Mouse (Mus musculus) heart, postnatal 25 days (tissue): ENCODE measurements around the gene Tmem236. TPM values are rescaled to one million over a fixed set of nuclear protein-coding genes. Genes with fewer than 3 reads are reported as not detected.
"Not testable (repeated sequence)": the region's sequence is repeated elsewhere in the genome, so short reads cannot be mapped to it uniquely, and the experiment has no call there.

Experiments used
- DNase-seq: peaks from one replicate; pipeline ENCODE4 v3.0.0; 2022; ENCODE audit warnings: low spot score
- intact Hi-C: fragments of 180-260 bp; cut with DNase I; formaldehyde crosslinking; loops from one replicate; pipeline ENCODE4 v1.15.1; 2025
- total RNA-seq, 2 experiments: library from RNA; stranded (reverse); gene quantifications; 2 replicates each; pipeline ENCODE4 v1.2.3; 2021

The Tmem236 gene
- total RNA-seq, 2 experiments from 2014 or later, result not detected

DNA sequence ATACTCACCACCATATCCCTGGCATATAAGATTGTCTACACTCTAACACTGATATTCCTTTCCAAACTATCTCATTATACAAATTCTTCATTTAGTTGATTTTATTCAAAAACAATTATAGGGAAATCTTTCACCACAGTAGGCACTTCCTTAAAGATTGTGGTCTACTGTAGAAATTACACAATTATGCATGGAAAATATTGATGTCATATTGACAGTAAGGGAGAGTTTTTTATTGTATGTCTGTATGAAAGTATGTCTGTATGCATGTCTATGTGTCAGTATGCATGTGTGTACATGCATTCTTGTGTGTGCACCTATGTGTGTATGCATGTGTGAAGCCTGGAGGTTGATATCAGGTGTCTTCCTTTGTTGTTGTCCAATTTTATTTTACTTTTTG lies 10.1 kb downstream of the Tmem236 start:
- DNase-seq, result no peak
- intact Hi-C loops, result no loop called here

DNA sequence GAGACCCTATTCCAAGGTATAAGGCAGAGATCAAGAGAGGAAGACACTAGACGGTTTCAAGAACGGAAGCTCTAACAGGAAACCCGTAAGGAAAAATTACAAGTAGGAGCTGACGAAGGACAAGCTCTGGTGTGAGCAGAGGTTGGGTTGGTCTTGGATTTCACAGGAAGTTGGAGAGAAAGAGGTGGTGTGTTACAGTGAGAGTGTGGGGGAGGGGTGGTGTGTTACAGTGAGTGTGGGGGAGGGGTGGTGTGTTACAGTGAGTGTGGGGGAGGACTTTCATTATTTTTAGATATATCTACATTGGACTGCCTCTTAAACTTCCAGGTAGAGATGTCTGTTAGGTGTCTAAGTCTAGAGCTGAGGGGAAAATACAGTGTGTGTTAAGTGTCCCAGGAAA lies 16.4 kb downstream of the Tmem236 start:
- no peak for DNase-seq
- intact Hi-C loops, result no loop called here

DNA sequence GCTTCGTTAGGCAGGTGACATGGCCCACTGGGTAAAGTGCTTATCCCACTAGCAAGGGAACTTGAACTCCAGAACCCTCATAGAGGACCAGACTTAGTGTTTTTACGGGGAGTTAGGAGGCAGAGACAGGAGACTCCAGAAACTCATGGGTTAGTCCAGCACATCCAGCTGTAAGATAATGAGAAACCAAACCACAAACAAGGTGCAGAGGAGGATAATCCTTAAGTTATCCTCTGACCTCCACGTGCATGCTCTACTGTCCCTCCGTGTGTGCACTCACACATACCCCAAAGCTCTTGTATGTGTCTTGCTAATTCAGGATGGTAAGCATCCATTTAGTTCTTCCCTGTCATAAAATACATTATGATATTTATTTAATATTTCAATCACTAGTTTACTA lies 17.3 kb downstream of the Tmem236 start:
- intact Hi-C loops, result no loop called here
- DNase-seq, result no peak

DNA sequence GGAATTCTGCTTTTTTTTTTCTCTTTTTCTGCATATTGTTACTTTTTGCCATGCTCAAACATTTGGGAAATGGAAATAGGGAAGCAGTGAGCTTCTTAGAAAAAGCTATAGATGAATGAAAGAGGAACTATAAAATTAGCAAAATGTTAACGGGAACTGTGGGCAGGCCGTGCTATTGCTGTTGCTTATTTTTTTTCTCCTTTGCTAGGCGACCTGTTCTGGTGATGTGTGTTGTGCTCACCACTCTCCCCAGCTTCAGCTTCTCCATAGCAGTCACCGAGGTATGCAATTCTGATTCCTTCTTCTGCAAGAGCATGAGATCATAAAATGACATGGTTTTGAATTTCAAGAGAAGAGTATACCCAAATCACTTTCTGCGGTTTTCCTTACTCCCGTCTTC lies 17.7 kb downstream of the Tmem236 start:
- intact Hi-C loops, result no loop called here
- DNase-seq, result no peak

DNA sequence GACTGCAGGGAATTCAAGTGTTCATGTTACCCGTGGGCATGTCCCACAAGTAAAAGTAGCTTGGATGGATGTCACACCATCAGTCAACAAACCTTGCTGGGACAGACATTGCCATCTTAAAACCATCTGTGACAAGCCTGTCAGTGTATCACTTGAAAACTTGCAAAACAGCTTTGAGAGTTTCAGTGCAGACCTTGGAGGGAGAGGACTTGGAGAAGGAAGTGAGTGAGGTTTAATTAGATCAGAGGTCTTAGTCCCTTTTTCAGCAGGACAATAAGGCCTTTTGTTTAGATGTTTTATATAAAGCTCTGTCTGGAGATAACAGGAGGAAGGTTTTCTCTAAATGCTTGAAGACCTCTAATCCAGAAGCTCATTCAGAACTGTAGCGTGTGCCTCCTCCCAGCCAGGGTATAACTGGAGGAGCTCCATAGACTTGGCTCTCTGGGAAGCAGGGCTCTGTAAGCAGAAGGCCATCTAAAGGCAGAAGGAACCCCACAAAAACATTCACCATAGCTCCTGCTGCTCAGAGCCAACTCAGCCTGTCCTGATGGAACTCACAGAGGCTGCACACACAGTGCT lies 24.1 kb downstream of the Tmem236 start:
- DNase-seq, intact Hi-C loops: not testable (repeated sequence)

DNA sequence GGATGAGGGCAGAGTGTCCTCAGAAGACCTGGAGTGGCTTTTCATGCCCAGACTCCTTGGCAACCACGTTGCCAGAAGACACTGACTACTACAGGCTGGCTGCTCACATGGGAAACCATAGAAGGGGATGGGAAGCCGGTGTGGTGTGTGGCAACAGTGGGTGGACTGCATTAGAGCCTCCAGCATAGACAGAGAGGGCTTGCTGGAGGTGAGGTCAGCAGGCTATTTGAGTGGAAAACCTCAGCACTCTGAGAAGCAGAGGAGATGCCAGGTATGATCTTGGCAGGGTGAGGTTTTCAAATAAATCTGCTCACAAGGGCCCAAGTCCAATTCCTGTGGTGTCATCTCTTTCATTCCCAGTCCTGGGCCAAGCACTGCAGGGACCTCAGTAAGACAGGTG lies 25.3 kb downstream of the Tmem236 start:
- intact Hi-C loops, result no loop called here
- DNase-seq, result no peak

DNA sequence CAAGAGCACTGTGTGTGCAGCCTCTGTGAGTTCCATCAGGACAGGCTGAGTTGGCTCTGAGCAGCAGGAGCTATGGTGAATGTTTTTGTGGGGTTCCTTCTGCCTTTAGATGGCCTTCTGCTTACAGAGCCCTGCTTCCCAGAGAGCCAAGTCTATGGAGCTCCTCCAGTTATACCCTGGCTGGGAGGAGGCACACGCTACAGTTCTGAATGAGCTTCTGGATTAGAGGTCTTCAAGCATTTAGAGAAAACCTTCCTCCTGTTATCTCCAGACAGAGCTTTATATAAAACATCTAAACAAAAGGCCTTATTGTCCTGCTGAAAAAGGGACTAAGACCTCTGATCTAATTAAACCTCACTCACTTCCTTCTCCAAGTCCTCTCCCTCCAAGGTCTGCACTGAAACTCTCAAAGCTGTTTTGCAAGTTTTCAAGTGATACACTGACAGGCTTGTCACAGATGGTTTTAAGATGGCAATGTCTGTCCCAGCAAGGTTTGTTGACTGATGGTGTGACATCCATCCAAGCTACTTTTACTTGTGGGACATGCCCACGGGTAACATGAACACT lies 26.6 kb downstream of the Tmem236 start:
- DNase-seq, intact Hi-C loops: not testable (repeated sequence)

DNA sequence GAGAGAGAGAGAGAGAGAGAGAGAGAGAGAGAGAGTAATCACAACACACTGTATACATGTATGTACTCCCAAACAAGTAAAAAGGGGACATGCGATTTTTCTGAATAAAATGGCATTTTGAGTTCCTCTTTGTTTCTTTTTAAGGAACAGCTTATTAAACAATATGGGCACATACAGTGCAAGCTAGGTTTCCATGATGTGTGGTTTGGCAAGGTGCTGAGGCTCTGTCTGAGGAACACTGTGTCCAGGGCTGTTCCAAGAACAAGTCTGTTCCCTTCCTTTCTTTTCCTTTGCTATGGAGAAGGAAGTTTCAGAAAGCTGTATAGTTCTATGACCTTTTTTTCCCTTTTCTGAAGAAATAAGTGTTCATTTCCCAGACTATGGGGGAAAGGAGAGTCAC lies 30.0 kb downstream of the Tmem236 start:
- DNase-seq, result no peak
- intact Hi-C loops, result no loop called here

DNA sequence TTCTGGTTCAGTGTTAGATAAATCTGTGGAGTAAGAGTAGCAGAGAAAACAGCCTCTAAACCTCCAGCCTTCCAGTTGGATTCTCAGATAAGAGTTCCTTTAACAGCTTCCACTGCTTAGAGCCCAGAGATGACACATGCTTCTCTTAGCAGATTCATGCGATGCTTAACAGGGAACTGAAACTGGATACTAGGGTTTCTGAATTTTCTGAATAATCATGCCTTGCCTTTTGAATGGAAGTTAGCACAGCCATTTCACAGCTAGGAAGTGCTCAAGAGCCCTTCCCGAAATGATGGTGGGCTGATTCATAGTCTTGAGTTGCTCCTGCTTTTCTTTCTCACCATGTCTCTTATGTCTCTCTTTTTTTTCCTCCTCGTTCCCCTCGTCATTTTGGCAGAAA lies 32.5 kb downstream of the Tmem236 start:
- no peak for DNase-seq
- intact Hi-C loops, result no loop called here

DNA sequence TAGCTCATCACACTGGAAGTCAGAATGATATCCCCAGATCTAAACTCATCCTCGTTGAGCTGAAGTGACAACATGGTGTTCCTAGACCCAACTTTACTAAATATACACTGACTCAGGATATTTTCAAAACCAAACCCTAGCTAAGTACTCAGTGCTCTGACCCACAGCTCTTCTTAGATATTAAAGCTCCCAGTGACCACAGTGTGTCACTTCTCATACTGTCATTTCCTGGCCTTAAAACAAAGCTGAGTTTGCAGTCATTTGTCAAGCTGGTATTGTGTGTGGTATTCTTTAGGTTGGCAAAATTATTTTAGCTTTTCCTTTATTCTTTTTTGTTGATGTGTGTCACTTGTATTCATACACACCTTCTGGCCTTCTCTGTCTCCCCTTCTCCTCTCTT lies 36.4 kb downstream of the Tmem236 start:
- intact Hi-C loops, result no loop called here
- DNase-seq, result no peak

DNA sequence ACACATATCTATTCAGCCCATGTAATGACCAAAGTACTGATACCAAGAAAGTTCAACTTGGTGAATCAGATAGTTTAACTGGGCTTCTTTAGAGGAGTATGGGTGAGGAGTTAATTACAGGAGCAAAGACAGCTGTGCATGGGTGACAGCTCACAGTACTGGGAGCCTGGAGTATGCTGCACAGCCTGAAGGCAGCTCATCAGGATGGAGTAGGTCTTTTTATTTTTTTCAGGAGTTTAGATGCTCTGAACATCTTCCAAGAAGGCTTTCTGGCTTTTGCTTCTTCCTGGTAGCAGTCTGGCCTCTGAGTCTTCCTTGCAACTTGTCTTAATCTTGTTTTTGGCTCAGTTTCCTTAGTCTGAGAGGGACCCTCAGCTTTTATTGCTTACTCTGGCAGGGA lies 37.3 kb downstream of the Tmem236 start:
- intact Hi-C loops, result no loop called here
- no peak for DNase-seq

DNA sequence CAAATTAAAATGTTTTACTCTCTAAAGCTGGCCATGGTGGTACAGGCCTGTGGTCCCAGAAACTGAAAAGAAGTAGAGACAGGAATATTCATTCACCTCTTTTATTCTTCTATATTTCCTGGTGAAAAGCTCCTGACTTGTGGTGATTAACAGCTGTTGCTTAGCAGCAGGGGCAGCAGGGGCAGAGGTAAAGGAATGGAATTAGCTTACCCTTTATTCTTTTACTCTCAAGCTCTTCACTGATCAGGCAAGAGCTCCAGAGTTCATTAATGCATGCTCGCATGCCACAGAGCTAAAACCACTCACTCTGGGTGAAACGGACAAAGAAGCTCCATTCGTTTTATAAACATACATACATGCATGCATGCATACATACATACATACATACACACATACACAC lies 40.4 kb downstream of the Tmem236 start:
- DNase-seq, result no peak
- intact Hi-C loops, result no loop called here

DNA sequence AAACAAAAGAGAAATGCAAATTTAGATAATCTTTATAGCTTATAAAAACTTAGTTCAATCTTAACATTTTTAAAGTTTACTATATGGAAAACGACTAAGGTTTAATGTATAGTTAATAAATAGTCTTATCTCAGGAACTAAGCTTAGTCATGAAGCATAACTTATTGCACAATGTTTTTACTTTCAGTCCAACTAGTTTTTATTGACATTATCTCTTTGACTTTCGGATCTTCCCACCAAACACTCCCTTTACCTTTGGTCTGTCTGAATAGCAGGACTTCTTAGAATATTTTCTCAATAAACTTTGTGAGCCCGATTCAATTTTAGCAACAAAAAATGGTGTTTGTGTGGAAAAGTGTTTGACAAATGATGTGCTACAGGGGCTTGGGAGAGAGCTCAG lies 42.3 kb downstream of the Tmem236 start:
- intact Hi-C loops, result no loop called here
- DNase-seq, result no peak

DNA sequence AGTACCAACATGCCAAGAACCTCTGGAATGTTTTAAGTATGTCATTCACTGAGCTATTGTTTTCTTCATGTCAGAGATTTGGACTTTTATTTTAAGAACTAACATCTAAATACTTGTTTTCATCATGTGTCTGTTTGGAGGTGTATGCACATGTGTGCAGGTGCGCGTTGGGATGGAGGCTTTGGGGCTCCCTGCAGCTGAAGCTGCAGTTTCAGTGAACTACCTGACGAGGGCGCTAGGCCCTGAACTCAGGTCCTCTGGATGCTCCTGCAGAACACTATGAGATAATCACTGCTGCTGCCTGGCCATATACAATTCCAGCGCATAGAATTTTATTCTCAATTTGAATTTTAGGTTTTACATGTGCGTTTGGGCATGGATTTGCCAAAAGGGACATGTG lies 43.8 kb downstream of the Tmem236 start:
- intact Hi-C loops, result no loop called here
- DNase-seq, result no peak

DNA sequence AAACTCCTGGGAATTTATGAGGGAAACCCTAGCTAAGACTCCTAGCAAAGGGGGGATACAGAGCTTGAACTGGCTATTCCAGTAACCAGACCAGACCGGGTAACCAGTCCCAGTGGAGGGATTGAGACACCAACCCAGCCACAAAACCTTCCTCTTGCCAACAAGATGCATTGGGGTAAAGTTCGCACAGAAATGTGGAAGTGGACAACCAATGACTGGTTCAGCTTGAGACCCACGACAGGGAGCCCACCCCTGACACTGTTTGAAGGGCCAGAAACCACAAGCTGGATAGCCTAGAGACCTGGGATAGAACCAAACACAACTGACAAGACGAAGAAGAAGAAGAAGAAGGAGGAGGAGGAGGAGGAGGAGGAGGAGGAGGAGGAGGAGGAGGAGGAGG lies 50.1 kb downstream of the Tmem236 start:
- intact Hi-C loops, result no loop called here

DNA sequence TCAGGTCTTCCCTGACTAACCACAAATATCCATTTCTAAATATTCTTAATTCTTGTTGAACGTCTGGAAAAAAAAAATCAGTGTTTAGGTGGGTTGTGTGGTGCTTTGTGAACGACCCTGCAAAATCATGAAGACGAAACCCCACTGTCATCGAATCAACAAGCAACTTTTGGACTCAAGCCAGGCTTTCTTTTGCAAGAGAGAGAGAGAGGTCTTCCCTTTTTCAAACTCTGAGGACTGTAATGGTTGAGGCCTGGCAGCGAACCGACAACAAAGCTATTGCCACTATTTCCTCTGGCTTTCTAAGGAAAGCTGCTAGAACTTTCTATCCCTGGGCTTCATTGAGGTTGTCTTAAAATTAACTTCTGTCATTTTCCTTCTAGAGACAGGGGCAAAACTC lies 54.2 kb downstream of the Tmem236 start:
- no peak for DNase-seq
- intact Hi-C loops, result no loop called here

More for the DNA sequence above, 50.1 kb downstream of the Tmem236 start:
- DNase-seq, result no peak

DNA sequence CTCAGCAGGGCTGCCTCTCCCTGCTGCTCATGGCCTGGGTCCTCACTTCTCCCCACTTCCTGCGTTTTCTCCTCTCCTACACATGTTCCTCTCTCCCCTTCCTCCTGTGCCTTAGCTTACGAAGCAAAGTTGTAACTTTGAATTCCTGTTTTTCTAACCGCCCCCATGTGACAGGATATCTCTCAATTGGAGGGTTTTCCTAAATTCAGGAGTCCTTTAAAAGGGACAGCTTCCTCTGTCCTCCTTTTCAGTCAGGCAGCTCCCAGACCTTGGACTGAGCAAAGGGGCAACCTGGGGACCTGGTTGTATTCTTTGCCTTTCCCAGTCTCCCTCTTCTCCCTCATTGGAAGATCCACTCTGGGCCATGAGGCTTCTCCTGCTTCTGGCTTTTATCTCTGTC lies 54.8 kb downstream of the Tmem236 start, which contains the start of gene Mrc1:
Gene Mrc1, plus strand, starts transcription at position 244 of the 400 bp plus-strand sequence.
- DNase-seq, result no peak
- intact Hi-C loops, result no loop called here

DNA sequence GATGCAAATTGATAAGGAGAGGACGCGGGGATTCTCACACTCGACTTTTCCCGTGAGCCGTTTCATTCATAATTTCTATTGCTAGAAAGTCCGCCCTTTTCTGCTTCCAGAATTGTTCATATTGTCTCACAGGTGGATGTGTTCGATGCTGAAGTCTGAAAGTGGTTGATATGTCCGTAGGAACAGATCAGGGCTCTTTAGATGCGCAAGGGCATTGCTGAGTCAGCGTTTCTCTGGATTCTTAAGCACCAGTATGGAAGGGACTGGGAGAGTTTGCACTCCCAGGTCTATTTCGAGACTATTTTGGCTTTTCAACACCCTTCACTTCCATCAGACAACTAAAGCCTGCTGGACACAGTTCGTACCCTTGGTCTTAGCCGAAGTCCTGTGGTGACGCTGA lies 55.7 kb downstream of the Tmem236 start:
- intact Hi-C loops, result no loop called here
- DNase-seq, result no peak

DNA sequence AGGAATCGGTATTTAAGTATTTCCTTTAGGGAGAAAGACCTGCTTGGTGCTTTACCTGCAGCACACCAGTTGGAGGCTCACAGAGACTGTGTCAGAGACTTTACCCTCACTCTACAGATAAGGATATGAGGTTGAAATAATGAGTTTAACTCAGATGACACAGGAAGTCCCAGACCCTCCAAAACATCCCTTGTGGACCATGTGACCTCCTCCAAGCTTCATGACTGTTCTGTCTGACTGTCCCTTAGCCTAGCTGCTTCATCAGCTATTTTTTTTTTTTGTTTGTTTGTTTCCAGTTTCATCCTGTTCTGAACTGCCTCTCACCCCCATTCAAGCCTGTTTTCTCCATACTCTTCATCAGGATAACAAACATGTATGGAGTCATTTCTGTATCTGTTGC lies 58.6 kb downstream of the Tmem236 start:
- DNase-seq, result no peak
- intact Hi-C loops, result no loop called here

DNA sequence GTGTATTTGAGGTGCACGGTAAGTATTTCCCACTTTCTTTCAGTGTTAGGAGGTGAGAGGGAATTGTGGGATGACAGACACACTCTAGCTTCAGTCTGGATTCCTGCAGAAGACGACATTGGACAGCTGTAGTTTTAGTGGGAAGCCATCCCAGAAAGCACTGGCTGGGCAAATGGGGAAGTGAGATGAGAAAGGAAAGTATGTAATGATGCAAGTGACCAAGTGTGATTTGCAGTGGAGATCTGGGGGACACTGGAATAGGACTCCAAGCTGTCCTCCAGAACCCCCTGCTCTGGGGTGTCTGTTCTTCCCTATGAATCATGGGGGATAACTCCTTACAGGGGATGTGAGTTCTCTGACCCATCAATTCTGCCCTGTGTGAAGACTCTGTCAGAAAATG lies 59.7 kb downstream of the Tmem236 start:
- intact Hi-C loops, result no loop called here
- no peak for DNase-seq

DNA sequence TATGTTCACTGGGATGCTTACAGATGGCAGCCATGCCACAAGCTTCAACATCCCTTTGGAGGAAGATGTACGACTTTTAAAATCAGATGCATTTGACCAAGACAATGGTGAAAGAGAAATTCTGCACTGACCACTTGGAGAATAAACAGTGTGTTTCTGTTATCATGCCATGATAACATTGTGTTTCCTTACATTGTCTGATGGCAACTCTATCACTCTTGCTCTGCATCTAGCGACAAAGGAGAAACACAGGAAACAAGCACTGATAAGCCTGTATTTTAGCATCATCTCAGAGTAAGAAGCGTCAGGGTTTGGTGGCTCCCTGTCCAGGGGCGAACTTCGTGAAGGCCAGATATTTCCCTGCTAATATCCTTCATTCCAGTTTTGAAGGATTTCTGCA lies 61.0 kb downstream of the Tmem236 start:
- DNase-seq, result no peak
- intact Hi-C loops, result no loop called here

DNA sequence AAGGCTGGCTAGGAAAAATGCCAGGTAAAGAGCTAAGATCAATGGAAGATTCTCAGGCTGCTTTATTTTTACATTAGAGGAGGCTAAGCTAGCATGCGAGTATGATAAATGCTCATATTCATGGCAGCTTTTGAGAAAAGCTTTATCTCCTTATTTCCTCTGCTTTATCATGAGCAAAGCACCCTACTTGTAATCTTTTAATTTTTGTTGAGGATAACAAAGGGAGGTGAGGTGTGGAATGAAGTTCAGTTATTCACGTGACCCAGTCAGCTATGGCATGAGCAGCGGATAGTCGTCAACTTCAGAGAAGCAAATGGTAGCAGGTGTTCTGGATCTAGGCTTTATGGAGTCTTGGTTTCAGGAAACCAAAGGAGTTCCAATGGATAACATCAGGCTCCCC lies 62.6 kb downstream of the Tmem236 start:
- no peak for DNase-seq
- intact Hi-C loops, result no loop called here
